Mouse (Mus musculus) embryonic facial prominence, embryonic 11.5 days (tissue): ENCODE results near the gene Atf7ip. TPM values are rescaled to one million over a fixed set of nuclear protein-coding genes. Genes with fewer than 3 reads are reported as not detected.

Source experiments
- ATAC-seq: fragments of 200-750 bp; cut with Nextera tagmentation; replicated peaks from 2 replicates; pipeline ENCODE4 v1.8.0; 2017; ENCODE audit warnings: low read depth; ENCODE audit not compliant: insufficient number of reproducible peaks, low FRiP score, low TSS enrichment
- DNase-seq: peaks from one replicate; pipeline ENCODE4 v3.0.0-alpha.2; 2015; ENCODE audit warnings: low spot score
- H3K27ac ChIP-seq: fragments of 300-500 bp; sonication (generic); replicated peaks from 2 replicates; pipeline ENCODE4 v1.5.1; 2014; ENCODE audit warnings: mild to moderate bottlenecking, low read depth, low read length, control low read depth
- H3K27me3 ChIP-seq: fragments of 300-500 bp; sonication (generic); 2 replicates; pipeline ENCODE4 v1.6.1; 2014; ENCODE audit warnings: mild to moderate bottlenecking, low read length, moderate library complexity, mixed read lengths; ENCODE audit not compliant: control insufficient read depth, insufficient read depth
- H3K36me3 ChIP-seq: fragments of 300-500 bp; sonication (generic); replicated peaks from 2 replicates; pipeline ENCODE4 v1.6.1; 2014; ENCODE audit warnings: low read depth, mild to moderate bottlenecking, low read length, moderate library complexity, mixed read lengths; ENCODE audit not compliant: control insufficient read depth, insufficient read depth
- H3K4me1 ChIP-seq: fragments of 300-500 bp; sonication (generic); 2 replicates; pipeline ENCODE4 v1.6.1; 2014; ENCODE audit warnings: low read length, mixed read lengths; ENCODE audit not compliant: control insufficient read depth, insufficient read depth
- H3K4me2 ChIP-seq: fragments of 300-500 bp; sonication (generic); 2 replicates; pipeline ENCODE4 v1.6.1; 2014; ENCODE audit warnings: low read depth, mild to moderate bottlenecking, control low read depth, low read length, moderate library complexity
- H3K4me3 ChIP-seq: fragments of 300-500 bp; sonication (generic); 2 replicates; pipeline ENCODE4 v1.5.1; 2014; ENCODE audit warnings: low read depth, low read length, control low read depth
- H3K9ac ChIP-seq: fragments of 300-500 bp; sonication (generic); replicated peaks from 2 replicates; pipeline ENCODE4 v1.6.1; 2014; ENCODE audit warnings: mild to moderate bottlenecking, control low read depth, low read length
- H3K9me3 ChIP-seq: fragments of 300-500 bp; sonication (generic); replicated peaks from 2 replicates; pipeline ENCODE4 v1.6.1; 2016; ENCODE audit warnings: mild to moderate bottlenecking, low read length, inconsistent platforms, mixed read lengths; ENCODE audit not compliant: control insufficient read depth
- WGBS: fragments of 180-500 bp; shearing (Covaris S2); extraction: QIAGEN DNeasy Blood & Tissue Kit; methylation state at CpG from one replicate; pipeline ENCODE4 v1.1.7; 2014; 5-methylcytosine and 5-hydroxymethylcytosine counted together
- polyA plus RNA-seq: library from polyadenylated mRNA; unstranded; fragments of >200 nt; fragmentation: Nextera tagmentation; extraction: Ambion mirVana; gene quantifications from 2 replicates; pipeline ENCODE4 v1.2.1, GENCODE M21; 2014

Gene Atf7ip
- polyA plus RNA-seq, 1 experiment from 2014 or later, result 43.5 TPM

DNA sequence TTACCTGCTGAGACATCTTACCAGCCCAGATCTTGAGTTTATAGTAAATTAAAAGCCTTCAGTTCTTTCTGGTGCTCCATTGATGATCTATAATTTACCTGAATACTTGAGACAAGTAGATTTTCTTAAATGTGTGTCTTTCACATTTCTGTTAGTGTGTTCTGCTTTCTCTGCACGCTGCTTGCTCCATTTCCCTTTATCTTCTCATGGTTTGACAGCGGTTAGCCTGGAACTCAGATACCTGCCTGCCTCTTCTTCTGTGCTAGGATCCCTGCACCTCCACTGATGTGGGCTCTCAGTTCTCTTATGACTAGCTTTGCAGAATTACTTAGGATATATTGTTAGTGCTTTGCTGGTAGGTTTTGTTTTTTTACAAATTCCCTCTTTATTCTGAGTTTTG, 40.3 kb downstream of the Atf7ip start:
- H3K4me2 ChIP-seq, result no peak overlapping the region
- H3K9me3 ChIP-seq, result no peaks in the 10 kb centered on the region
- H3K4me1 ChIP-seq, result no peaks in the 10 kb centered on the region
- H3K9ac ChIP-seq, result no peak overlapping the region
- H3K27me3 ChIP-seq, result no peaks in the 10 kb centered on the region
- WGBS, result 97% methylated on average over 2 of the region's 2 CpGs
- no peaks in the 10 kb centered on the region for H3K36me3 ChIP-seq
- no peak overlapping the region for H3K27ac ChIP-seq
- no peak overlapping the region for H3K4me3 ChIP-seq
- ATAC-seq, result no peak
- no peak for DNase-seq

DNA sequence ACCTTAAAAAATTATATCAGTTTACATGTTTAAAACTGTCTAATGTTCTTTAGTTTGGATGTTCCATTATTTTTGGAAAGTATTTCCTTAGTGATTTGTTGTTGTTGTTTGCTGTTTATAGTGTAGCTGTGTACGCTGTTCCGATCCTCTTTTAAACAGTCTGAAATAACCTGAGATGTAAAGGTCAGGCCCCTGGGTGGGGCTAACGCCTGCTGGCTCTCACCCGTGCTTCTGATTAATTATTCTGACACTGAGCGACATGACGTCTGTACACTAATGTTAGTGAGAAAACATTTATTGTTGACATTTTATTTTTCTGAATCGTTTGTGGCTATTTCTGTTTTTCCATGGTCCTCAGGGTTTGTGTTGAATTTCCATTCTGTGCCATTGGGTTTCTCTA, 41.0 kb downstream of the Atf7ip start:
- H3K27me3 ChIP-seq, result no peaks in the 10 kb centered on the region
- H3K36me3 ChIP-seq, result no peaks in the 10 kb centered on the region
- no peaks in the 10 kb centered on the region for H3K9me3 ChIP-seq
- H3K4me3 ChIP-seq, result no peak overlapping the region
- no peak for ATAC-seq
- no peak for DNase-seq
- H3K4me2 ChIP-seq, result no peak overlapping the region
- H3K9ac ChIP-seq, result no peak overlapping the region
- WGBS, result 57% methylated on average over 7 of the region's 7 CpGs
- H3K4me1 ChIP-seq, result no peaks in the 10 kb centered on the region
- H3K27ac ChIP-seq, result no peak overlapping the region

DNA sequence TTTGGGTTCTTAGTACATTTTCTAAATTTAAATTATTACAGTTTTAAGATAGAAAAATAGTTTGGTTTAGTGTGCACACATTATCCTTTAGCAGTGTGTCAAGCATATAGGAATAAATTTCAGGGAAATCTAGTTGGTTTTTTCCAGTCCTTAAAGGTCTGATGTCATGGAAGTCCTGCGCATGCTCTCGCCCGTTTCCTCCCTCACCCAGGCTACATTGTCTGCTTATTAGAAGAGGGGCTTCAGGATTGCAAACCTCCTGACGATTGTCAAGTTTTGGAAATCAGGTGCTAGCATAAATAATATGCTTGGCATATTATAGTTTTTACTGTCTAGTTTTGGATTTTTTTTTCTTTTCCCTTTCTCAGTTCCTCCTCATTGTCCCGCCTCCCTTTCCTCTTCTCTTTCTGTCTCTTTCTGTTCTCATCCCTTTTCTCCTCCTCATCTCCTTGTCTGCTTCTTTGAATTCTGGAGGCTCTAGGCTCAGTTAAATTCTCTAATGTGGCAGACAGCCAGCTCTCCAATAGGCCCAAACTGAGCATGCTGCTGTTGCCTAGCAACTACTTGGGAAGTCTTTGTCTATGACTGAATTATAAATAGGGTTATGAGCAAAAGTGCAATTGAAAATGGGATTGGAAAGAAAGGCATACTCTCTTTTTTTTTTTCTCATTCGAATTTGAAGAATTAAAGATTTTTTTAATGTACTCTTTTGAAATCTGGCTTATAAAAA, 42.2 kb downstream of the Atf7ip start:
- no peak for ATAC-seq
- H3K4me2 ChIP-seq, result no peak overlapping the region
- peak; percentile 60 for DNase-seq

GRCm38 (mm10) chr6:136548796-136549195, 42.8 kb downstream of the Atf7ip start:
- Histone ChIP-seq H3K9me3 (no peaks in the 10 kb centered on the region), H3K27ac (no peak overlapping the region), H3K9ac (no peak overlapping the region), H3K27me3 (no peaks in the 10 kb centered on the region), H3K36me3 (no peaks in the 10 kb centered on the region), H3K4me3 (no peak overlapping the region), H3K4me1 (no peaks in the 10 kb centered on the region), H3K4me2 (no peak overlapping the region)
- DNase-seq (no peak), ATAC-seq (no peak)
- WGBS, result 90% methylated on average over 6 of the region's 6 CpGs

More for the DNA sequence above, 42.2 kb downstream of the Atf7ip start:
- no peaks in the 10 kb centered on the region for H3K9me3 ChIP-seq
- H3K9ac ChIP-seq, result no peak overlapping the region
- no peak overlapping the region; the same call in 1 of the 2 replicates for H3K27ac ChIP-seq
- no peaks in the 10 kb centered on the region for H3K27me3 ChIP-seq
- H3K4me3 ChIP-seq, result no peak overlapping the region
- no peaks in the 10 kb centered on the region for H3K4me1 ChIP-seq
- H3K36me3 ChIP-seq, result no peaks in the 10 kb centered on the region
- 81% methylated on average over 6 of the region's 6 CpGs for WGBS

- no peak for ATAC-seq
- 77% methylated on average over 3 of the region's 3 CpGs for WGBS
- no peak overlapping the region for H3K9ac ChIP-seq
Measured at GRCm38 (mm10) chr6:136549606-136550005, 43.6 kb downstream of the Atf7ip start.

GRCm38 (mm10) chr6:136550596-136551304, 44.8 kb downstream of the Atf7ip start:
- DNase-seq, result peak; percentile 51
- Histone ChIP-seq H3K36me3 (no peaks in the 10 kb centered on the region), H3K9me3 (no peaks in the 10 kb centered on the region), H3K9ac (no peak overlapping the region), H3K4me2 (no peak overlapping the region), H3K4me3 (no peak overlapping the region), H3K27me3 (no peaks in the 10 kb centered on the region), H3K27ac (no peak overlapping the region), H3K4me1 (no peaks in the 10 kb centered on the region)
- no peak for ATAC-seq
- 75% methylated on average over 7 of the region's 7 CpGs for WGBS

More at GRCm38 (mm10) chr6:136549606-136550005, 43.6 kb downstream of the Atf7ip start:
- H3K9me3 ChIP-seq, result no peaks in the 10 kb centered on the region
- H3K4me1 ChIP-seq, result no peaks in the 10 kb centered on the region
- no peaks in the 10 kb centered on the region for H3K27me3 ChIP-seq
- H3K36me3 ChIP-seq, result no peaks in the 10 kb centered on the region
- no peak overlapping the region for H3K4me3 ChIP-seq
- H3K4me2 ChIP-seq, result no peak overlapping the region
- DNase-seq, result no peak
- no peak overlapping the region for H3K27ac ChIP-seq

GRCm38 (mm10) chr6:136551550-136552109, 45.7 kb downstream of the Atf7ip start:
- H3K9me3 ChIP-seq, result no peaks in the 10 kb centered on the region
- WGBS, result 93% methylated on average over 7 of the region's 7 CpGs
- H3K4me3 ChIP-seq, result no peak overlapping the region
- no peak overlapping the region for H3K9ac ChIP-seq
- no peaks in the 10 kb centered on the region for H3K36me3 ChIP-seq
- ATAC-seq (no peak), DNase-seq (no peak)
- no peak overlapping the region for H3K27ac ChIP-seq
- no peaks in the 10 kb centered on the region for H3K4me1 ChIP-seq
- H3K4me2 ChIP-seq, result no peak overlapping the region
- H3K27me3 ChIP-seq, result no peaks in the 10 kb centered on the region

- peak overlapping the region; percentile 47; the same call in 1 of the 2 replicates for H3K27ac ChIP-seq
- H3K4me3 ChIP-seq, result no peak overlapping the region
- DNase-seq, result peak; percentile 26
- ATAC-seq, result no peak
- no peaks in the 10 kb centered on the region for H3K27me3 ChIP-seq
- no peak overlapping the region for H3K4me2 ChIP-seq
- WGBS, result 66% methylated on average over 5 of the region's 5 CpGs
- H3K4me1 ChIP-seq, result no peaks in the 10 kb centered on the region
- H3K9me3 ChIP-seq, result no peaks in the 10 kb centered on the region
- no peaks in the 10 kb centered on the region for H3K36me3 ChIP-seq
- H3K9ac ChIP-seq, result no peak overlapping the region
Measured at GRCm38 (mm10) chr6:136553156-136553555, 47.2 kb downstream of the Atf7ip start.
